Mouse (Mus musculus) testis, adult 2 months (tissue): Measurements from ENCODE around the gene Pcca. TPM values are rescaled to one million over a fixed set of nuclear protein-coding genes. Genes with fewer than 3 reads are reported as not detected.

Experiments
- H3K27ac ChIP-seq: fragments of 200-500 bp; 2 replicates; pipeline ENCODE4 v1.5.1; 2012; ENCODE audit warnings: low read depth, low read length; ENCODE audit not compliant: control insufficient read depth, insufficient read depth
- H3K27me3 ChIP-seq: fragments of 200-500 bp; 2 replicates; pipeline ENCODE4 v1.6.1; 2012; ENCODE audit warnings: mild to moderate bottlenecking, low read length, moderate library complexity; ENCODE audit not compliant: control insufficient read depth, insufficient read depth
- H3K36me3 ChIP-seq: fragments of 200-500 bp; 2 replicates; pipeline ENCODE4 v1.6.1; 2012; ENCODE audit warnings: mild to moderate bottlenecking, low read length; ENCODE audit not compliant: control insufficient read depth, insufficient read depth
- H3K4me1 ChIP-seq: fragments of 200-500 bp; 2 replicates; pipeline ENCODE4 v1.6.1; 2012; ENCODE audit warnings: low read length; ENCODE audit not compliant: control insufficient read depth, insufficient read depth
- H3K4me3 ChIP-seq: fragments of 200-500 bp; 2 replicates; pipeline ENCODE4 v1.5.1; 2012; ENCODE audit warnings: low read depth, mild to moderate bottlenecking, low read length, moderate library complexity, mixed read lengths; ENCODE audit not compliant: control insufficient read depth
- CTCF ChIP-seq: fragments of 200-500 bp; IDR thresholded peaks from 2 replicates; pipeline ENCODE4 v1.5.1; 2012; ENCODE audit warnings: low read depth, mild to moderate bottlenecking, inconsistent platforms, low read length, moderate library complexity; ENCODE audit not compliant: control insufficient read depth, insufficient read depth, insufficient replicate concordance
- POLR2A ChIP-seq: fragments of 200-500 bp; IDR thresholded peaks from 2 replicates; pipeline ENCODE4 v1.6.1; 2012; ENCODE audit warnings: low read depth, mild to moderate bottlenecking, inconsistent platforms, low read length, moderate library complexity; ENCODE audit not compliant: control insufficient read depth
- polyA plus RNA-seq: library from polyadenylated mRNA; depleted of rRNA; stranded (reverse); fragments of >200 nt; gene quantifications from 2 replicates; pipeline ENCODE4 v1.2.3, GENCODE M21; 2012

Gene Pcca
- polyA plus RNA-seq, 1 experiment, result 47.4 TPM

- no peak overlapping the region for H3K27ac ChIP-seq
- no peaks in the 10 kb centered on the region for H3K4me1 ChIP-seq
- no peaks in the 10 kb centered on the region for H3K36me3 ChIP-seq
- no peak overlapping the region for H3K4me3 ChIP-seq
- no peak for TF ChIP-seq CTCF
- TF ChIP-seq POLR2A, result no peak
- H3K27me3 ChIP-seq, result no peaks in the 10 kb centered on the region
Observed at GRCm38 (mm10) chr14:122875636-122876035, 341.5 kb downstream of the Pcca start.

- no peaks in the 10 kb centered on the region for H3K36me3 ChIP-seq
- no peaks in the 10 kb centered on the region for H3K4me1 ChIP-seq
- no peak overlapping the region for H3K4me3 ChIP-seq
- no peak overlapping the region for H3K27ac ChIP-seq
- TF ChIP-seq CTCF (peak; percentile 84; the same call in 1 of the 2 replicates), POLR2A (no peak)
- H3K27me3 ChIP-seq, result no peaks in the 10 kb centered on the region
Observed at GRCm38 (mm10) chr14:122876163-122876562, 342.0 kb downstream of the Pcca start.

- Histone ChIP-seq H3K27ac (no peak overlapping the region), H3K4me3 (no peak overlapping the region), H3K4me1 (no peaks in the 10 kb centered on the region), H3K36me3 (no peaks in the 10 kb centered on the region), H3K27me3 (no peaks in the 10 kb centered on the region)
- TF ChIP-seq CTCF (no peak), POLR2A (no peak)
Observed at GRCm38 (mm10) chr14:122876723-122877122, 342.6 kb downstream of the Pcca start.

- H3K27ac ChIP-seq, result no peak overlapping the region
- H3K27me3 ChIP-seq, result no peaks in the 10 kb centered on the region
- H3K36me3 ChIP-seq, result no peaks in the 10 kb centered on the region
- H3K4me1 ChIP-seq, result peaks cover 2% of the 10 kb centered on the region; the same call in 1 of the 2 replicates
- no peak for TF ChIP-seq CTCF
- no peak for TF ChIP-seq POLR2A
- no peak overlapping the region for H3K4me3 ChIP-seq
Observed at GRCm38 (mm10) chr14:122877787-122878186, 343.7 kb downstream of the Pcca start.

GRCm38 (mm10) chr14:122880291-122880690 lies 346.2 kb downstream of the Pcca start:
- H3K4me3 ChIP-seq, result no peak overlapping the region
- H3K4me1 ChIP-seq, result peaks cover 2% of the 10 kb centered on the region; the same call in 1 of the 2 replicates
- TF ChIP-seq CTCF (no peak), POLR2A (no peak)
- H3K36me3 ChIP-seq, result no peaks in the 10 kb centered on the region
- no peak overlapping the region for H3K27ac ChIP-seq
- no peaks in the 10 kb centered on the region for H3K27me3 ChIP-seq

- no peak for TF ChIP-seq CTCF
- no peak for TF ChIP-seq POLR2A
- no peak overlapping the region for H3K27ac ChIP-seq
- no peaks in the 10 kb centered on the region for H3K36me3 ChIP-seq
Observed at GRCm38 (mm10) chr14:122881699-122882098, 347.6 kb downstream of the Pcca start.

GRCm38 (mm10) chr14:122882201-122882639 lies 348.1 kb downstream of the Pcca start:
- Histone ChIP-seq H3K36me3 (no peaks in the 10 kb centered on the region), H3K27ac (no peak overlapping the region), H3K27me3 (no peaks in the 10 kb centered on the region), H3K4me3 (no peak overlapping the region), H3K4me1 (peaks cover 2% of the 10 kb centered on the region; the same call in 1 of the 2 replicates)
- TF ChIP-seq CTCF (no peak), POLR2A (no peak)

More at GRCm38 (mm10) chr14:122881699-122882098, 347.6 kb downstream of the Pcca start:
- Histone ChIP-seq H3K27me3 (no peaks in the 10 kb centered on the region), H3K4me1 (peaks cover 2% of the 10 kb centered on the region; the same call in 1 of the 2 replicates), H3K4me3 (no peak overlapping the region)
